Mouse (Mus musculus): ENCODE measurements around the gene Casq2.

The Casq2 gene

GRCm38 (mm10) chr3:102086283-102086682 lies at the start of gene Casq2:
TSS of gene Casq2 (plus strand) at chr3:102086415.
- no peak for DNase-seq (ENCODE audit: low spot score in 2 of 2)

- DNase-seq (ENCODE audit: low spot score in 2 of 2): no peak
These were observed 48.4 kb upstream of the Casq2 start for GRCm38 (mm10) chr3:102037806-102038205.

- no peak for DNase-seq (ENCODE audit: low spot score in 2 of 2)
These were observed 47.6 kb upstream of the Casq2 start for GRCm38 (mm10) chr3:102038608-102039007.

GRCm38 (mm10) chr3:102041632-102042031 lies 44.6 kb upstream of the Casq2 start:
- no peak for DNase-seq (ENCODE audit: low spot score in 2 of 2)

GRCm38 (mm10) chr3:102045071-102045470 lies 41.1 kb upstream of the Casq2 start:
- DNase-seq (ENCODE audit: low spot score in 2 of 2): no peak

- no peak for DNase-seq (ENCODE audit: low spot score in 2 of 2)
These were observed 38.7 kb upstream of the Casq2 start for GRCm38 (mm10) chr3:102047532-102047931.

- no peak for DNase-seq (ENCODE audit: low spot score in 2 of 2)
These were observed 36.8 kb upstream of the Casq2 start for GRCm38 (mm10) chr3:102049207-102050104.

- no peak for DNase-seq (ENCODE audit: low spot score in 2 of 2)
These were observed 34.2 kb upstream of the Casq2 start for GRCm38 (mm10) chr3:102052036-102052435.

GRCm38 (mm10) chr3:102053293-102053692 lies 32.9 kb upstream of the Casq2 start:
- no peak for DNase-seq (ENCODE audit: low spot score in 2 of 2)

- DNase-seq (ENCODE audit: low spot score in 2 of 2): no peak
These were observed 30.3 kb upstream of the Casq2 start for GRCm38 (mm10) chr3:102055878-102056277.

- DNase-seq (ENCODE audit: low spot score in 2 of 2): no peak
These were observed 26.1 kb upstream of the Casq2 start for GRCm38 (mm10) chr3:102060065-102060464.

GRCm38 (mm10) chr3:102061923-102062670 lies 24.1 kb upstream of the Casq2 start:
- DNase-seq (ENCODE audit: low spot score in 2 of 2): peak; percentile 46 to 63

GRCm38 (mm10) chr3:102062671-102063010 lies 23.6 kb upstream of the Casq2 start:
- DNase-seq (ENCODE audit: low spot score in 2 of 2): no peak

- DNase-seq (ENCODE audit: low spot score in 2 of 2): no peak
These were observed 22.7 kb upstream of the Casq2 start for GRCm38 (mm10) chr3:102063273-102064120.

GRCm38 (mm10) chr3:102064566-102064965 lies 21.6 kb upstream of the Casq2 start:
- no peak for DNase-seq (ENCODE audit: low spot score in 2 of 2)

GRCm38 (mm10) chr3:102067306-102067705 lies 18.9 kb upstream of the Casq2 start:
- DNase-seq (ENCODE audit: low spot score in 2 of 2): no peak

GRCm38 (mm10) chr3:102067861-102068260 lies 18.4 kb upstream of the Casq2 start:
- no peak for DNase-seq (ENCODE audit: low spot score in 2 of 2)

- no peak for DNase-seq (ENCODE audit: low spot score in 2 of 2)
These were observed 17.0 kb upstream of the Casq2 start for GRCm38 (mm10) chr3:102069260-102069659.

- DNase-seq (ENCODE audit: low spot score in 2 of 2): no peak
These were observed 16.5 kb upstream of the Casq2 start for GRCm38 (mm10) chr3:102069686-102070085.

- DNase-seq (ENCODE audit: low spot score in 2 of 2): peak in 1 of 2 experiments; percentile 34
These were observed 15.9 kb upstream of the Casq2 start for GRCm38 (mm10) chr3:102070360-102070759.

GRCm38 (mm10) chr3:102071016-102071415 lies 15.2 kb upstream of the Casq2 start:
- peak; percentile 77 to 84 for DNase-seq (ENCODE audit: low spot score in 2 of 2)

- no peak for DNase-seq (ENCODE audit: low spot score in 2 of 2)
These were observed 6.8 kb upstream of the Casq2 start for GRCm38 (mm10) chr3:102079413-102079812.

All from right cerebral cortex, postnatal 10 days (tissue).